Mouse (Mus musculus): Measurements from ENCODE around the gene Vipr1. TPM values are rescaled to one million over a fixed set of nuclear protein-coding genes. Genes with fewer than 3 reads are reported as not detected.

The Vipr1 gene
- total and polyA plus RNA-seq, 2 experiments = 16.7 to 22.2 TPM

DNA sequence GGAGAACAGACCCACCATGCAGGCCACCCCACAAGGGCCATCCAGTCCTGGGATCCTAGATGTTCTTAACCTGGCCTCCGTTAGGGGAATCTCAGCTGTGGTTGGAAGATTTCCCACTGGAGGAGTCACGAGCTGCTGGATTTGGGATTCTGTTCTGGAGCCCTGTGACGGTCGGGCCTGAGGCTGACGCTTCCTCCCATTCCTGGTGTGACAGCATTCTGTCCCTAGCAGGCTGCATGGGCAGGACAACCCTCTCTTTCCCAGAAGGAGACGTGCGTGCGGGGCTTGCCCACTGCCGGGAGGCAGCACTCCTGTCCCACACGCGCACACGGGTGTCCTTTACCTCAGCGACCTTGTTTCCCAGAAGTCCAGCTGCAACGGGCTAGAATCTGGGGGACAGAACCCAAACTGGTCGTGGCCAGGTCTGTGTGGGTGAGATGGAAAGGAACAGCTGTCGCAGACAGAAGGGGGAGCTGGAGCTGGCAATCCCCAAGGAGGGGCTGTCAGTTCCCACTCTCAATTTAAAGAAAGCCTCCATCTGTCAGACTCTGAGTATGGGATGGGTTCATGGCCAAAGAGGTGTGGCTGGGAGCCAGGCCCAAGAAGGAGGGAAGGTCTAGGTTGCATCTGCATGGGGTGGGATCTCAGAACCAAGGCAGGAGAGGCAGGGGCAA is 24.6 kb downstream of the Vipr1 start:
- H3K79me2 ChIP-seq (ENCODE audit: control insufficient read depth, insufficient read depth, low read length) = no peaks in the 10 kb centered on the region
- no peaks in the 10 kb centered on the region for H3K4me1 ChIP-seq (ENCODE audit: control insufficient read depth, insufficient read depth, low read length)
- H3K27me3 ChIP-seq (ENCODE audit: control insufficient read depth, insufficient read depth, low read length) = peaks cover 7% of the 10 kb centered on the region; the same call in 1 of the 2 replicates
- 72% methylated on average over 16 of the region's 16 CpGs for WGBS
- H3K36me3 ChIP-seq (ENCODE audit: control insufficient read depth, insufficient read depth, low read length) = no peaks in the 10 kb centered on the region
- TF ChIP-seq CTCF (IDR thresholded peaks at IDR 0.05; ENCODE audit: low read depth, low read length) = no peak
- no peak for TF ChIP-seq POLR2A (IDR thresholded peaks at IDR 0.05; ENCODE audit: extremely low read depth, insufficient read depth, low read length)
- no peak for DNase-seq (ENCODE audit: extremely low read depth, low read depth, low spot score)
- peak overlapping the region; percentile 21; the same call in 1 of the 2 replicates for H3K9ac ChIP-seq (ENCODE audit: low read depth, low read length)
- peak overlapping the region; percentile 28 for H3K27ac ChIP-seq (replicated peaks; ENCODE audit: insufficient read depth, low read depth, low read length)
- H3K4me3 ChIP-seq (ENCODE audit: insufficient read depth, low read depth, low read length) = no peak overlapping the region

DNA sequence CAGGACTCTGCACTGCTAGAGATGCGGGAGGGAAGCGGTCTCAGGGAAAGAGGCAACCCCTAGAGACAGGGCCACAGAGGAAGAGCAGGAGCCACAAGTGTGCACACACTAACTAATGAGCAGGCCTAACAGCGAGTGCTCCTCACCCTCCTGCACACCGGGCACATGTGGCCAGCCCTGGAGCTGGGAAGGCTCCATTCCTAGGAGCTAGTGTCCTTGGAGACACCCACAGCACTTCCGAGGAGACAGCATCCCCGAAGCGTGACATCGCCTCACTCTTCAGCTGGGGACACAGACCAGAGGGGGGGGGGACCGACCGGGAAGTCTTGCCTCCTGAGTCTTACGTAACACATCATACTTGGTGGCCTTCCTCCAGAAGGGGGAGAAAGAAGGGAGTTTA is 25.3 kb downstream of the Vipr1 start:
- H3K27ac ChIP-seq (replicated peaks; ENCODE audit: insufficient read depth, low read depth, low read length) = 0 out of 2 replicates have a peak overlapping the region, but pooled peaks have one; percentile 28
- H3K4me1 ChIP-seq (ENCODE audit: control insufficient read depth, insufficient read depth, low read length) = no peaks in the 10 kb centered on the region
- no peak overlapping the region for H3K9ac ChIP-seq (ENCODE audit: low read depth, low read length)
- no peak for DNase-seq (ENCODE audit: extremely low read depth, low read depth, low spot score)
- WGBS = 65% methylated on average over 11 of the region's 11 CpGs
- H3K4me3 ChIP-seq (ENCODE audit: insufficient read depth, low read depth, low read length) = no peak overlapping the region
- no peaks in the 10 kb centered on the region for H3K79me2 ChIP-seq (ENCODE audit: control insufficient read depth, insufficient read depth, low read length)
- peaks cover 7% of the 10 kb centered on the region; the same call in 1 of the 2 replicates for H3K27me3 ChIP-seq (ENCODE audit: control insufficient read depth, insufficient read depth, low read length)
- H3K36me3 ChIP-seq (ENCODE audit: control insufficient read depth, insufficient read depth, low read length) = no peaks in the 10 kb centered on the region
- no peak for TF ChIP-seq POLR2A (IDR thresholded peaks at IDR 0.05; ENCODE audit: extremely low read depth, insufficient read depth, low read length)
- TF ChIP-seq CTCF (IDR thresholded peaks at IDR 0.05; ENCODE audit: low read depth, low read length) = no peak

DNA sequence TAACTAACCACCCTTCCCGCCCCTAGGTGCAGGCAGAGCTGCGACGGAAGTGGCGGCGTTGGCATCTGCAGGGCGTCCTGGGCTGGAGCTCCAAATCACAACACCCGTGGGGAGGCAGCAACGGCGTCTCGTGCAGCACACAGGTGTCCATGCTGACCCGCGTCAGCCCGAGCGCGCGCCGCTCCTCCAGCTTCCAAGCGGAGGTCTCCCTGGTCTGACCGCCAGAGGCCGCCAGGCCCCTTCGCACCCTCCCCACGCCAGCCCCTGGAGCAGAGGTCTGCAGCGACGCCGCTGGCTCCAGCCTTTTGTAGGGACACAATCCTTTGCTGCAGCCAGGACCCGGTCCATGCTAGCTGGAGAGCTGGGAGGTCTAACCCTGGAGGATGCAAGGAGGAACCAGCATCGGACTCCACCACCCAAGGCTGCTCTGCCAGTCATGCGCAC is 26.9 kb downstream of the Vipr1 start:
- TF ChIP-seq POLR2A (IDR thresholded peaks at IDR 0.05; ENCODE audit: extremely low read depth, insufficient read depth, low read length) (no peak), CTCF (IDR thresholded peaks at IDR 0.05; ENCODE audit: low read depth, low read length) (peak; percentile 53)
- Histone ChIP-seq H3K27me3 (ENCODE audit: control insufficient read depth, insufficient read depth, low read length) (peaks cover 7% of the 10 kb centered on the region; the same call in 1 of the 2 replicates), H3K9ac (ENCODE audit: low read depth, low read length) (peak overlapping the region; percentile 31), H3K36me3 (ENCODE audit: control insufficient read depth, insufficient read depth, low read length) (no peaks in the 10 kb centered on the region), H3K4me3 (ENCODE audit: insufficient read depth, low read depth, low read length) (peak overlapping the region; percentile 15; the same call in 1 of the 2 replicates), H3K27ac (replicated peaks; ENCODE audit: insufficient read depth, low read depth, low read length) (peak overlapping the region; percentile 5; the same call in 1 of the 2 replicates), H3K4me1 (ENCODE audit: control insufficient read depth, insufficient read depth, low read length) (no peaks in the 10 kb centered on the region), H3K79me2 (ENCODE audit: control insufficient read depth, insufficient read depth, low read length) (no peaks in the 10 kb centered on the region)
- no peak for DNase-seq (ENCODE audit: extremely low read depth, low read depth, low spot score)
- 2% methylated on average over 28 of the region's 28 CpGs for WGBS

- DNase-seq (ENCODE audit: extremely low read depth, low read depth, low spot score) = peak; percentile 60
- Histone ChIP-seq H3K4me1 (ENCODE audit: control insufficient read depth, insufficient read depth, low read length) (no peaks in the 10 kb centered on the region), H3K27me3 (ENCODE audit: control insufficient read depth, insufficient read depth, low read length) (peaks cover 7% of the 10 kb centered on the region; the same call in 1 of the 2 replicates), H3K27ac (replicated peaks; ENCODE audit: insufficient read depth, low read depth, low read length) (peak overlapping the region; percentile 11; the same call in 1 of the 2 replicates), H3K9ac (ENCODE audit: low read depth, low read length) (no peak overlapping the region), H3K4me3 (ENCODE audit: insufficient read depth, low read depth, low read length) (no peak overlapping the region), H3K36me3 (ENCODE audit: control insufficient read depth, insufficient read depth, low read length) (no peaks in the 10 kb centered on the region), H3K79me2 (ENCODE audit: control insufficient read depth, insufficient read depth, low read length) (no peaks in the 10 kb centered on the region)
- 19% methylated on average over 7 of the region's 7 CpGs for WGBS
- no peak for TF ChIP-seq POLR2A (IDR thresholded peaks at IDR 0.05; ENCODE audit: extremely low read depth, insufficient read depth, low read length)
- peak; percentile 64 for TF ChIP-seq CTCF (IDR thresholded peaks at IDR 0.05; ENCODE audit: low read depth, low read length)
These were observed 28.8 kb downstream of the Vipr1 start for GRCm38 (mm10) chr9:121671300-121671699.

- no peak for TF ChIP-seq CTCF (IDR thresholded peaks at IDR 0.05; ENCODE audit: low read depth, low read length)
- TF ChIP-seq POLR2A (IDR thresholded peaks at IDR 0.05; ENCODE audit: extremely low read depth, insufficient read depth, low read length) = no peak
- WGBS = 61% methylated on average over 5 of the region's 5 CpGs
- DNase-seq (ENCODE audit: extremely low read depth, low read depth, low spot score) = peak; percentile 29
- Histone ChIP-seq H3K9ac (ENCODE audit: low read depth, low read length) (no peak overlapping the region), H3K27ac (replicated peaks; ENCODE audit: insufficient read depth, low read depth, low read length) (peak overlapping the region; percentile 11; the same call in 1 of the 2 replicates), H3K4me3 (ENCODE audit: insufficient read depth, low read depth, low read length) (no peak overlapping the region), H3K4me1 (ENCODE audit: control insufficient read depth, insufficient read depth, low read length) (no peaks in the 10 kb centered on the region; the same call in 1 of the 2 replicates), H3K79me2 (ENCODE audit: control insufficient read depth, insufficient read depth, low read length) (no peaks in the 10 kb centered on the region), H3K27me3 (ENCODE audit: control insufficient read depth, insufficient read depth, low read length) (peaks cover 7% of the 10 kb centered on the region; the same call in 1 of the 2 replicates), H3K36me3 (ENCODE audit: control insufficient read depth, insufficient read depth, low read length) (no peaks in the 10 kb centered on the region)
These were observed 29.8 kb downstream of the Vipr1 start for GRCm38 (mm10) chr9:121672311-121672710.

DNA sequence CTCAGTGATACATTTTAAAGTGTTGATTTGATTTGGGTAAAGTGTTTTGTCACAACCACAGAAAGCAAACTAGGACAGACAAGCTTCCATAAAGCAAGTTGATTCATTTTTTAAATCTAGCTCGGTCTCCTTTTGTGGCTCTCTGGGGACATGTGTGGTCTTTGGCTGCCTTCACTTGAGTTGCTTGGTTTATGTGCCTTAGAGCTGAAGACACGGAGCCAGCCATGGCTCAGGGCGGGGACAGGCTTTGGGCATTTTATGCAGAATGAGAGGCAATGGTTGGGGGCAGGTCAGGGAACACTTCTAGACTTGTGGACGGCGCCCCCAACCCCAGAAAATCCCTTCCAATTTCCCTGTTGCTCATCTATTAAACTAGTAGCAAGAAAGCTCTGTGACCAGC is 31.2 kb downstream of the Vipr1 start:
- H3K36me3 ChIP-seq (ENCODE audit: control insufficient read depth, insufficient read depth, low read length) = no peaks in the 10 kb centered on the region
- H3K27ac ChIP-seq (replicated peaks; ENCODE audit: insufficient read depth, low read depth, low read length) = no peak overlapping the region
- peaks cover 7% of the 10 kb centered on the region; the same call in 1 of the 2 replicates for H3K27me3 ChIP-seq (ENCODE audit: control insufficient read depth, insufficient read depth, low read length)
- 84% methylated on average over 5 of the region's 5 CpGs for WGBS
- H3K4me3 ChIP-seq (ENCODE audit: insufficient read depth, low read depth, low read length) = no peak overlapping the region
- H3K9ac ChIP-seq (ENCODE audit: low read depth, low read length) = no peak overlapping the region
- H3K79me2 ChIP-seq (ENCODE audit: control insufficient read depth, insufficient read depth, low read length) = no peaks in the 10 kb centered on the region
- no peaks in the 10 kb centered on the region; the same call in 1 of the 2 replicates for H3K4me1 ChIP-seq (ENCODE audit: control insufficient read depth, insufficient read depth, low read length)
- no peak for DNase-seq (ENCODE audit: extremely low read depth, low read depth, low spot score)
- TF ChIP-seq POLR2A (IDR thresholded peaks at IDR 0.05; ENCODE audit: extremely low read depth, insufficient read depth, low read length) (no peak), CTCF (IDR thresholded peaks at IDR 0.05; ENCODE audit: low read depth, low read length) (no peak)

Measured in liver, adult 2 months (tissue).